Mouse (Mus musculus) liver, postnatal 0 days (tissue): Measurements from ENCODE around the gene Kirrel.

Experiments used
- CTCF ChIP-seq: sonication (generic); IDR thresholded peaks from 2 replicates; pipeline ENCODE4 v1.5.1; 2016; ENCODE audit warnings: antibody characterized with exemption, low read depth
- EP300 ChIP-seq: IDR thresholded peaks from 2 replicates; pipeline ENCODE4 v1.6.1; 2016; ENCODE audit warnings: antibody characterized with exemption, low read depth, mild to moderate bottlenecking

- TF ChIP-seq EP300 (no peak), CTCF (no peak)
These were observed 39.6 kb downstream of the Kirrel start for GRCm38 (mm10) chr3:87134951-87135350.
